Mouse (Mus musculus) olfactory bulb, adult 2 months (tissue): ENCODE results near the gene Cldn14.

ENCODE experiments used
- CTCF ChIP-seq: fragments of 200-500 bp; IDR thresholded peaks from 2 replicates; pipeline ENCODE4 v1.5.1; 2012; ENCODE audit warnings: low read depth, mild to moderate bottlenecking, low read length, moderate library complexity; ENCODE audit not compliant: insufficient read depth
- POLR2A ChIP-seq: fragments of 200-500 bp; IDR thresholded peaks from 2 replicates; pipeline ENCODE4 v1.6.1; 2012; ENCODE audit warnings: mild to moderate bottlenecking, low read depth, low read length, moderate library complexity; ENCODE audit not compliant: insufficient read depth

DNA sequence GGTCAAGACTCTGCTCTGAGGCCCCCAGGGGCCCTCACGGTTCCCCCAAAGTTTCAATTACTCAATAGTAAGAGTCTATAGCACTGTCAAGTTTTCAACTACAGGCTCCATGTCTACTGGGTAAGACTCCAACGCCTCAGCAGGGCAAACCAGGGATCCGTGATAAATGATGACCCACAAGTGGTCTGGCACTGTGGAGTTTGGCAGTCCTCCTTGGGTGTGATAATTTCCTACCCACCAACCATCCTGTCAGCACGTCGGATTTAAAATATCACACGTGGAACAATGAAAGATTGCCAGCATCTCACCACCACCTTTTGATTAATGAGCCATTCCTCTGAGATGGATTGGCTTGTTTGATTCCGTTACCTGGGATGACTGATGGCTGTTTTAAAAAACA lies 51.7 kb downstream of the Cldn14 start:
- no peak for TF ChIP-seq CTCF
- TF ChIP-seq POLR2A = no peak
